Mouse (Mus musculus) cerebellum, postnatal 4 days (tissue): ENCODE measurements around the gene Synpo2.

ENCODE experiments used
- DNase-seq, 2 experiments: peaks; one replicate each; pipeline ENCODE4 v3.0.0; 2022; ENCODE audit warnings: low spot score in 2 of 2, mixed read lengths in 1 of 2

Synpo2 gene

DNA sequence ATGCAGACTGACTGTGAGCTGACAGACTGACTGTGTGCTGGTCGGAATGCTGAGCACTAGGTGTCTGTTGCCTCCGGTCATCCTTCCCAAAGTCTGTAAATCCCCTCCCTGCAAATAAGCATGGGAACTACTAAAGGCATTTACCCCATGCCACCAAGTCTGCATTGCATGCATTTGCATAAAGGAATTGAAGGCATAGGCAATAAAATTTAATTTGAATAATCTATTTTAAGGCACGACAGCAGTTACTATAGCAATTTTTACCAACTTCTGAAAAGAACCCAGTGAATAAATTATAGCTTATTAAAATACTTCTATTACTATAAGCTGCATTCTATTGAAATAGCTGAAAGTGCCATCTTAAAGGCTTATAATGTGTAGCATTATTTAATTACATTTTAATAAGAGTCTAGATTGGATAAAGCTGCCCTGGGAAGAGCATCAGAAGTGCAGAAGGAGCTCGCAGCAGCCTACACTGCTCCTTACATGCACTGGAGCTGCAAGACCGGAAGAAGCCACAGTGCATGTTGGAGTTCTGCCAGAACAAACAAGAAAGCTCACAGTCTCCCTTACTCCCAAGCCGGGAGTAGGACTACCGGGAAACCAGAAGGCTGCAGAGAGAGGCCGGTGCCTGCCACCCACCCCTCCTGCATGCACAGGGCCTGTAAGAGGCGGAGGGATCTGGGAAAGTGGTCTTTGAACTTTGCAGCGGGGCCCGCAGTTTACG lies 142.9 kb downstream of the Synpo2 start:
- DNase-seq, result no peak

DNA sequence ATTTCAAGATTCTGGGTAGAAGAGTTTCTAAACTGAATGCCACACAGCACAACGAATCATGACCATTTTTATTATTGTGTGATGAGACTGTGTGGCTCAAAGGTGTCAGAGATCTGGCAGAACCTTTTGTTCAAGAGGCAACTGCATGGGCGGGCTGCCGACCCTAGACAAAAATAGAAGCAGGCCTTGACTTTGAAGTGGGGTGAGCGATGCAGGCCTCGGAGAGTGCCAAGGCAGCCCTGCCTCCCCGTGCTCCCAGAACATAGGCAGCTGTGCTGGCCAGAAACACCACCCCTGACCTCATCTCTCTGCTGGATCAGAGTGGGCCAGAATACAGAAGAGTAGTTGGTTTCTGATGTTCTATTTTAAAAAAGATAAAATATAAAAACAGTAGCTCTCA lies 143.5 kb downstream of the Synpo2 start:
- DNase-seq, result no peak

DNA sequence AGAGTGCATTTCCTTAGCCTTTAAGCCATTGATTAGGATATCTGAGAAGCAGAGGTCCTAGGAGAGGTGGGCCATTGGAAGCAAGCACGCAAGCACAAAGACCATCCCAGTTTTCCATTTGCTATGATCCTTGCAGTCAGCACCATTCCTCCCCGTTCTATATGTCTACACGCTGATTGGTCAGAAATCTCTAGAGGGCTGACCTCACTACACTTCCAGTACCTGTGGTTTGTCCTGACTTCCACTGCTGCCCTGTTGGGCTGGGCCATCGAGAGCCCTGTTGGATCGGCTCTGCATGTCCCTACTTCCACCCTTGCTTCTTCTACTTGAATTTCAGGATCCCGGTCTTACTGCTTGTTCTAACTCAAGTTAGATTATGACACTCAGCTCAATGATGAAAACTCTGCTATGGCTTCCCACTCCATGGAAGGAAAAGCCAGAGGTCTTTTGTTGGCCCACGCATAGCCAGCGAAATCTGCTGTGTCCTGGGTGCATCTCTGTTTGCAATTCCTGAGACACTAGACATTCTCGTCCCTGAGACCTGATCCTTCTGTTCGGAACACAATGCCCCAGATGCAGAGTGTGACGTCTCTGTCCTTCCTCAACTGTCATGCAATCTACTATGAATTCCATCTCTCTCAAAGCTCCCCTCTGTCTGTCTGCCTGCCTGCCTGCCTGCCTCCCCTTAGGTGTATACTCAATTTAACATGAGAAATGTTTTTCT lies 146.5 kb downstream of the Synpo2 start:
- no peak for DNase-seq

DNA sequence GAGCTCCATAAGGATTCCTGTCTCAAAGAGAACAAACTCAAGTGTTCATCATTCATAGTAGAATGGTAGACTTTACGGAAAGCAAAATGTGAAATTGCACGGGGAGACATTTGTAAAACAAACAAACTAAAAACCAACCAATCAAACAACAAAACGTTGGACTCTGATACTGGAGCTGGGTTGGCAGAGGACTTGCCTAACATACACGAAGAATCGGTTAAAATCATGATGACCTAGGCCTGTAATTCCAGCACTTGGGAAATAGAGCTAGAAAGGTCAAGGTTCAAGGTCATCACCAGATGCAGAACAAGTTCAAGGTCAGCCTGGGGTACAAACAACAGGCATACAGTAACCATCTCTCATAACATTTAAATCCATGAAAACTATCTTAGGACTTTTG lies 147.7 kb downstream of the Synpo2 start:
- no peak for DNase-seq

DNA sequence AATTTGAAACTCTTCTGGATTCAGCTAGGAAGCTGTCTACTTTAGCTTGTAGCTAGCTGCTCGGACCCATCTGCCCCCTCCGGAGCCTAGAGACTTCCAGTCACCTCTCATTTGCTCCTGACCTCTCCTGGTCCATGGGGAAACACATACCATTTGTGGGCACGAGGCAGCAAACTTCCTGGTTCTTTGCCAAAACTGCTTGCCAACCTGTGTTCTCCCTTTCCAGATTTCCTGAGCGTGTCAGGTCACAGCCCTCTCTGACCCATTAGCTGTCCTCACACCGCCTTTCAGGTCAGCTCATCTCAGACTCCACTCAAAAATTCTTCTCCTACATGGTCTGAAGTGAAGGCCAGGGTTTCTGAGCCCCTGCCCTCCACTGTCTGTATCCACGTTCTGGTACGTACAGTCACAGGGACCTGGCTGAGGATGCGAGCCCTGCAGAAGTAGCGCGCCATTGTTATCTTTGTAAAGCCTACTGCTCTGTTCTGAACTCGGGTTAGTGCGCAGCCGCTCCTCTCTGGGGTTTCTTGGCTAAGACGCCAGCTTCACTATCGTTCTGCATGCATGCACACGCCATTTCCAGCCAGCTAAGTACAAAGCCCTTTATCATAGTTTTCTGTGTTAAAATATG lies 150.0 kb downstream of the Synpo2 start:
- DNase-seq, result no peak

- DNase-seq, result no peak
Observed at GRCm38 (mm10) chr3:123081665-123082064, 154.3 kb downstream of the Synpo2 start.

GRCm38 (mm10) chr3:123080943-123081342 lies 155.0 kb downstream of the Synpo2 start:
- DNase-seq, result no peak

DNA sequence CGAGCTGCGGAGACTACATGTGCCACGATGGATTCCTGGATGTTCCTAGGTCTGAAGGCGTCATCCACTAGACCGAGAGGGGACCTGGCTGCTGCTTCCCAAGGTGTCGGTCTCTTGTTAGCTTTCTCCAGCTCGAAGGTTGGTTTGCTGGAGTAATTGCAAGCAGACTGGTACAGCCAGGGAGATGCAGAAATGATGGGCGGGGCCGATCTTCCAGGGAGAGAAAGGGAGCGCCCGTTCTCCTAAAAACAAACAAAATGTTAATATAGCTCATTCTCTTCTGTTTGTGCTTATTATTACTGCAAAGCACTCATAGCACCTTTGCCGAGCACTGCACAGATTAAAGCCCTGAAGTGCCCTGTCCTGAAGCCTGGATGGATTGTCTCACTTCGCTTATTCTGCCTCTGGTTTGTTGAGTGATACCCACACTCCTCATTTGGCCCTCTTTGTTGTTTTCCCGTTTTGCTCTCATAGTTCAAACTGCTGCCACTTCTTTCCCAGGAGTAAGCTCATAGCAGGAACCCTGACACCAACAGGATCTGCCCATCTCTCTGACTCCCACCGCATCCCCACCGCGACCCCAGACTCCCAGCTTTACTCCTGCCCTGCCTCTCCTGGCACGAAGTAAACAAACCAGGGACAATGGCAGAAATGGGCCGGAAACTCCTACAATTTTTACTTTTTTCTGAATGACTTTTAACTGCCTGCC lies 155.8 kb downstream of the Synpo2 start:
- no peak for DNase-seq

GRCm38 (mm10) chr3:123075759-123076158 lies 160.2 kb downstream of the Synpo2 start:
- DNase-seq, result no peak

- no peak for DNase-seq
Observed at GRCm38 (mm10) chr3:123075034-123075433, 160.9 kb downstream of the Synpo2 start.

GRCm38 (mm10) chr3:123073351-123073750 lies 162.6 kb downstream of the Synpo2 start:
- DNase-seq, result no peak

DNA sequence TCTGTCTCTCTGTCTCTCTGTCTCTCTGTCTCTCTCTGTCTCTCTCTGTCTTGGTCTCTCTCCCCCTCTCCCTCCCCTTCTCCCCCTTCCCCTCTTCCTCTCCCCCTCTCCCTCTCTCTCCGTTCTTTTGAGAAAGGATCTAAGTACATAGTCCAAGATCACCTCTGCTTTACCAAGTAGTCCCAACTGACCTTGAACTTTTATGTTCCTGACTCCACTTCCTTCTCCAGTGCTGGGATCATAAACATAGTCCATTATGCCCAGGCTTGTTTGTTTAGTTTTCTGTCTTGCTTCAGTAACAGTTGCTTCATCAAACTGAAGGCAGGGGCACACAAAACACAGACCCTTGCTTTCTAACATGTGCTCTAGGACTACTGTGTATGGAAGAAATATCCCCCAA lies 163.5 kb downstream of the Synpo2 start:
- DNase-seq, result no peak

- DNase-seq, result no peak
Observed at GRCm38 (mm10) chr3:123070996-123071395, 165.0 kb downstream of the Synpo2 start.

DNA sequence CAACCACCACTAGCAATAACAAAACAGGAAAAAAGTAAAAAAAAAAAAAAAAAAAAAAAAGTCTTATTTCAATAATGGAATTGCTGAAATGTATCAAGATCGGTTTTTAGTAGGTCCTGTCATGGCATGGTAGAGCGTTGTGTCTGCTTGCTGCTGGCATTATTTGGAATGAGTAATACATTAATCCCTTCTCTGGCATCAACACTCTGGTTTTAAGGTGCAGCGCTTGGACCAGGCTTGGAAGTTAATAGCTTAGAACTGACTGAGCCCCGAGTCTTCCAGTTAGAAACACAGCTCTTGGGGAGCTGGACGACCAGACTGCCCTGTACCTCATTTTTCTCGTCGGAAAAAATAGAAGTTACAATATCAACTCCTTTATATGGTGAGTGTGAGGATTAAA lies 169.1 kb downstream of the Synpo2 start:
- DNase-seq, result no peak

GRCm38 (mm10) chr3:123065466-123065865 lies 170.5 kb downstream of the Synpo2 start:
- DNase-seq, result no peak

DNA sequence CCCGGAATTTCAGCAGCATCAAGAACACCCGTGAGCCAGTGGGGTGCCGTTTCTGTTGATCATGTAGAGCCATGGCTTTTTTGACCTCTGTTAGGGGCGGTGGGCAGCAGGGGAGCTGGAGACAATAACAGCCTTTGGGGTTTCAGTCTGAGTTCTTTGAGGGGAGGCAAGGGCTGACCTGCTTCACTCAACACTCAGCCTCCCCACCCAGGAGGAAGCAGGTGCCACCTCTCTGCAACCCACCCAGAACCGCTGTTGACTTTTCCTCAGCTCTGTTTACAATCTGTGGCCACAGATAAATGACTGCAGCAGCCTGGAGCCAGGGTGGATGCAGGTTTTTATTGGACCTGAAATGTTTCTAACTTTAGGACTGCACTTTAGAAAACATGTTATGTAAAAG lies 171.8 kb downstream of the Synpo2 start:
- no peak for DNase-seq

DNA sequence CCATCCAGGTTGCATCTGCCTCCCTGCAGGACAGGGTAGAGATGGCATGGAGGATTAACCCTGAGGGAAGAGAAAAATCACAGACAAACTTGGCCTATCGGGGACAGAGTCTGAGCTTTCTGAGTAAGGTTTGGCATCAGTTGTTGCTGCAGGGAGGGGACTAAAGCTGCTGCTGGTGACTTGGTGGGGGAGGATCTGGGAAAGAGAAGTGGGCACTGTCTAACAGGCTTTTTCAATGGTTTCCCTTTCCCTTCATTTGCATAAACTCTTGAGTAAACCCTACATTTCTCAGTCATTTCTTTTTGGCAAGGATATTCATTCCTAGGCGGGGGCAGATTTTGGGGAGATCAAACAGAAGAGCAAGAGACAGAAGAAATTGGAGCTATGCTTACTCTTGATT lies 174.0 kb downstream of the Synpo2 start:
- no peak for DNase-seq

- no peak for DNase-seq
Observed at GRCm38 (mm10) chr3:123058832-123059231, 177.1 kb downstream of the Synpo2 start.

- no peak for DNase-seq
Observed at GRCm38 (mm10) chr3:123054178-123054577, 181.8 kb downstream of the Synpo2 start.

DNA sequence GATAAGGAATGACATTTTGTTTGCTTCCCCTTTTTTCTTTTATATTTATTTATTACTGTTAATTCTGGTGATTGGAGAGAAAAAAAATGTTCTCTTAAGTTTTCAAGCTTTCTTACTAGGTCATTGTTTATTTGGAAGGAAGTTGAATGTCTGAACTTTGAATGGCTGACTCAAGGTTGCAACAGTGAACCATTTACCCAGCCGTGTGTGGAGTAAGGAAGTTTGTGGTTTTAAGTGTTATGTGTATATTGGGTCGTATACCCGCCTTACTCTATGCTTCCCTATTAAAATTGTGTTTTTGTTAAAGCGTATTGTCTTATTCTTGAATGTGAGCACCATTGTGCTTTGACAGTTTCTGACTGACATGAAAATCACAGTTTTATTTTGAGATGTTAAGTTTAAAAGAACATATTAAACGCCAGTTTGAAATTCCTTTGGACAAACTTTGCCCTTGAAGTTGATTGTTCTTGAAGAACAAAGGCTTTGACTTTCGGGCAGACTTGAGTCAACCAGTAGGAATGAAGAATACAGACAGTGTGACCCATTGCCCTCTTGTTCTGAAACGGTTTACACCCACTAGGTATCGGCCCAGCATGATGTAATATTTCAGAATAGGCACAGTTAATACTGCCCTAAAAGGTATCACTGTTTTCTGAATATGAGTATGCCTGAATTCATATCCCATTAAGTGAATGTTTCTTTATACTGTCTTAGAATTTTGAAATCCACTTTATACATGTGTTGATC lies 182.6 kb downstream of the Synpo2 start:
- no peak for DNase-seq

- DNase-seq, result no peak
Observed at GRCm38 (mm10) chr3:123042308-123042707, 193.6 kb downstream of the Synpo2 start.

DNA sequence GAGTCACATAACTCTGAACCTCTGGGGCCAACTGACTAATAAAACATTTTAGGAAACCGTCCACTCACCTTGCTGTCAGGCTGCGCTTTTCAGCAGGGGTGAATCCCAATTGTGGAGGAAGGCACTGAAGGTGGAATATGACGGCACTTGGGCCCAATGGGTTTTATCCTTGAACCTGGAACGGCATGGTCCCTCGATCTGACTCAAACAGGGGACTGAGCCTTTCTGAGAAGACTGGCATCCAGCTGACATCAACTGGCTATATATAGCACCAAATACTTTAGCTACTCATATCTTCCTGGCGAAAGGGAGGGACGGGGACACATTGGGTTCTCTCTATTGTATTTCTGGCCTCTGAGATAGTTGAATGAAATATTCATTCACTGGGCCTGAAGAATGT lies 201.2 kb downstream of the Synpo2 start, which contains the start of gene Myoz2:
Gene Myoz2 (minus strand): TSS at position 264 of the 400 bp plus-strand sequence.
- no peak for DNase-seq
